Mouse (Mus musculus) megakaryocyte-erythroid progenitor cell, adult 5-6 weeks (primary cell): ENCODE results near the gene Ndufs2. TPM values are rescaled to one million over a fixed set of nuclear protein-coding genes. Genes with fewer than 3 reads are reported as not detected.

ENCODE experiments used
- total RNA-seq, 2 experiments: library from RNA; stranded (forward) in 1 of 2; stranded (reverse) in 1 of 2; fragments of 200-1000, 215-1000 nt in 1 of 2; fragments of >200 nt in 1 of 2; fragmentation: Nextera tagmentation in 1 of 2; gene quantifications; 2 replicates each; pipeline ENCODE4 v1.2.3; 2014 to 2017

Gene Ndufs2
- total RNA-seq, 2 experiments from 2014 or later: 280 to 313 TPM

Other genes starting within 250 kb of the Ndufs2 start
- 0.40 TPM in 1 of 2 replicates, not detected in the other for gene Fcgr4, start 232.5 kb downstream of the Ndufs2 start, total RNA-seq (2014; fragmentation: Nextera tagmentation)
- gene Fcgr4, start 232.5 kb downstream of the Ndufs2 start, total RNA-seq (2017): not detected in 2 replicates
- 1.4 and 6.3 TPM in 2 replicates for gene Fcgr3, start 186.5 kb downstream of the Ndufs2 start, total RNA-seq (2014; fragmentation: Nextera tagmentation)
- 1.9 and 2.2 TPM in 2 replicates for gene Fcgr3, start 186.5 kb downstream of the Ndufs2 start, total RNA-seq (2017)
- gene Cfap126, start 137.5 kb downstream of the Ndufs2 start, total RNA-seq (2014; fragmentation: Nextera tagmentation): 12.6 and 18.9 TPM in 2 replicates
- gene Cfap126, start 137.5 kb downstream of the Ndufs2 start, total RNA-seq (2017): 4.3 and 11.8 TPM in 2 replicates
- 150 and 178 TPM in 2 replicates for gene Sdhc, start 100.8 kb downstream of the Ndufs2 start, total RNA-seq (2014; fragmentation: Nextera tagmentation)
- 72.0 and 84.7 TPM in 2 replicates for gene Sdhc, start 100.8 kb downstream of the Ndufs2 start, total RNA-seq (2017)
- not detected in 2 replicates for gene Mpz, start 100.7 kb downstream of the Ndufs2 start, total RNA-seq (2014; fragmentation: Nextera tagmentation)
- gene Mpz, start 100.7 kb downstream of the Ndufs2 start, total RNA-seq (2017): 0.61 TPM in 1 of 2 replicates, not detected in the other
- 0.69 and 3.6 TPM in 2 replicates for gene Pcp4l1, start 55.1 kb downstream of the Ndufs2 start, total RNA-seq (2014; fragmentation: Nextera tagmentation)
- gene Pcp4l1, start 55.1 kb downstream of the Ndufs2 start, total RNA-seq (2017): 1.1 TPM in 1 of 2 replicates, not detected in the other
- 0.07 TPM in 1 of 2 replicates, not detected in the other for gene Nr1i3, start 37.4 kb downstream of the Ndufs2 start, total RNA-seq (2014; fragmentation: Nextera tagmentation)
- 0.38 TPM in 1 of 2 replicates, not detected in the other for gene Nr1i3, start 37.4 kb downstream of the Ndufs2 start, total RNA-seq (2017)
- gene Tomm40l, start 28.9 kb downstream of the Ndufs2 start, total RNA-seq (2014; fragmentation: Nextera tagmentation): 22.3 and 46.9 TPM in 2 replicates
- gene Tomm40l, start 28.9 kb downstream of the Ndufs2 start, total RNA-seq (2017): 25.0 and 33.7 TPM in 2 replicates
- 3.8 TPM in 1 of 2 replicates, not detected in the other for gene Apoa2, start 26.3 kb downstream of the Ndufs2 start, total RNA-seq (2014; fragmentation: Nextera tagmentation)
- gene Apoa2, start 26.3 kb downstream of the Ndufs2 start, total RNA-seq (2017): not detected in 2 replicates
- 3.7 and 9.1 TPM in 2 replicates for gene Fcer1g, start 17.0 kb downstream of the Ndufs2 start, total RNA-seq (2014; fragmentation: Nextera tagmentation)
- 11.9 and 14.3 TPM in 2 replicates for gene Fcer1g, start 17.0 kb downstream of the Ndufs2 start, total RNA-seq (2017)
- gene Adamts4, start 967 bp downstream of the Ndufs2 start, total RNA-seq (2014; fragmentation: Nextera tagmentation): 0.11 TPM in 1 of 2 replicates, not detected in the other
- not detected in 2 replicates for gene Adamts4, start 967 bp downstream of the Ndufs2 start, total RNA-seq (2017)
- gene B4galt3, start 18.9 kb upstream of the Ndufs2 start, total RNA-seq (2014; fragmentation: Nextera tagmentation): 34.5 and 55.7 TPM in 2 replicates
- 15.2 and 24.0 TPM in 2 replicates for gene B4galt3, start 18.9 kb upstream of the Ndufs2 start, total RNA-seq (2017)
- gene Ppox, start 29.8 kb upstream of the Ndufs2 start, total RNA-seq (2014; fragmentation: Nextera tagmentation): 114 and 123 TPM in 2 replicates
- gene Ppox, start 29.8 kb upstream of the Ndufs2 start, total RNA-seq (2017): 18.1 and 29.5 TPM in 2 replicates
- gene Usp21, start 36.6 kb upstream of the Ndufs2 start, total RNA-seq (2014; fragmentation: Nextera tagmentation): 44.1 and 50.1 TPM in 2 replicates
- 16.9 and 33.0 TPM in 2 replicates for gene Usp21, start 36.6 kb upstream of the Ndufs2 start, total RNA-seq (2017)
- gene Ufc1, start 43.6 kb upstream of the Ndufs2 start, total RNA-seq (2014; fragmentation: Nextera tagmentation): 74.8 and 83.3 TPM in 2 replicates
- 65.6 and 72.6 TPM in 2 replicates for gene Ufc1, start 43.6 kb upstream of the Ndufs2 start, total RNA-seq (2017)
- 22.4 and 38.5 TPM in 2 replicates for gene Dedd, start 77.8 kb upstream of the Ndufs2 start, total RNA-seq (2014; fragmentation: Nextera tagmentation)
- gene Dedd, start 77.8 kb upstream of the Ndufs2 start, total RNA-seq (2017): 13.5 and 23.7 TPM in 2 replicates
- gene Nit1, start 94.3 kb upstream of the Ndufs2 start, total RNA-seq (2014; fragmentation: Nextera tagmentation): 10.4 and 22.0 TPM in 2 replicates
- gene Nit1, start 94.3 kb upstream of the Ndufs2 start, total RNA-seq (2017): 39.2 and 42.4 TPM in 2 replicates
- 45.1 and 97.3 TPM in 2 replicates for gene Pfdn2, start 94.3 kb upstream of the Ndufs2 start, total RNA-seq (2014; fragmentation: Nextera tagmentation)
- 66.2 and 101 TPM in 2 replicates for gene Pfdn2, start 94.3 kb upstream of the Ndufs2 start, total RNA-seq (2017)
- 0.20 TPM in 1 of 2 replicates, not detected in the other for gene Klhdc9, start 109.4 kb upstream of the Ndufs2 start, total RNA-seq (2014; fragmentation: Nextera tagmentation)
- gene Klhdc9, start 109.4 kb upstream of the Ndufs2 start, total RNA-seq (2017): 0.80 TPM in 1 of 2 replicates, not detected in the other
- not detected in 2 replicates for gene Nectin4, start 118.7 kb upstream of the Ndufs2 start, total RNA-seq (2014; fragmentation: Nextera tagmentation)
- gene Nectin4, start 118.7 kb upstream of the Ndufs2 start, total RNA-seq (2017): 0.14 and 0.27 TPM in 2 replicates
- gene Arhgap30, start 137.6 kb upstream of the Ndufs2 start, total RNA-seq (2014; fragmentation: Nextera tagmentation): 11.8 and 20.7 TPM in 2 replicates
- 18.7 and 28.7 TPM in 2 replicates for gene Arhgap30, start 137.6 kb upstream of the Ndufs2 start, total RNA-seq (2017)
- 24.1 and 32.0 TPM in 2 replicates for gene Usf1, start 159.9 kb upstream of the Ndufs2 start, total RNA-seq (2014; fragmentation: Nextera tagmentation)
- 46.2 and 60.5 TPM in 2 replicates for gene Usf1, start 159.9 kb upstream of the Ndufs2 start, total RNA-seq (2017)
- not detected in 2 replicates for gene Tstd1, start 167.5 kb upstream of the Ndufs2 start, total RNA-seq (2014; fragmentation: Nextera tagmentation)
- gene Tstd1, start 167.5 kb upstream of the Ndufs2 start, total RNA-seq (2017): 1.1 TPM in 1 of 2 replicates, not detected in the other
- gene F11r, start 186.1 kb upstream of the Ndufs2 start, total RNA-seq (2014; fragmentation: Nextera tagmentation): not detected in 2 replicates
- 0.38 and 2.3 TPM in 2 replicates for gene F11r, start 186.1 kb upstream of the Ndufs2 start, total RNA-seq (2017)